Mouse (Mus musculus): Measurements from ENCODE around the gene Pxylp1.

The Pxylp1 gene

DNA sequence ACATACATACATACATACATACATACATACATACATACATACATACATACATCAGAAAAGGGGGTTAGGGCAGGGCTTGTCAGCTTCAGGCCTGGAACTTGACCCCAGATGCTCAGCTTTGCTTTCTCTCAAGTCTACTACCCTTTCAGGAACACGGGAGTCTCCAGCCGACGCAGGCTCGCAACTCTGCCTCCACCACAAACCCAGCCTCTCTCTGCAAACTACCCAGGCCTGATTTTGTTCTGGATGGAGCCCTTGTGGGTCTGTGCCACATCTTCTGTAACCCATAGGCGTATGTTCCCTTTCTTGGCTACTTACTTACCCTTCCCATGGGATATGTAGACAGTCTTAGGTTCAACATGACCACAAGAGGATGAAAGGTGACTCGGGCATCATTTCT lies 1.7 kb downstream of the Pxylp1 start:
- no peak for DNase-seq (ENCODE audit: low spot score)

DNA sequence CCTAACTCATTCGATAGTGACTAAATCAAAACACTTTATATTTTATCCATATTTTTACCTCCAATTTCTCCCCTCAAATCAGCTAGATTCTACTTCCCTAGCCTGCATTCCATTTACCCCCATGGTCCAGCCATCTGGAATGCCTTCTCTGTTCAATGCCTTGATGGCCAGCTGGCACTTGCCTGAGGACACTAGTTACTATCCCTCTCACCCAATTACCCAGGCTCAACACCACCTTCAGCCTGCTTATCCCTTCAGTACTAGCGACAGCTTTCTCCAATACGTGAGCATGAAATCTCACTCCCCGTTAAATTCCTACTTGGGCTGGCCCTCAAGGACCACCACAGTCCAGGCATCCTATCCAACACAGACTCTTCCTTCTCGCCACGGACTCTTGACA lies 2.2 kb downstream of the Pxylp1 start:
- no peak for DNase-seq (ENCODE audit: low spot score)

DNA sequence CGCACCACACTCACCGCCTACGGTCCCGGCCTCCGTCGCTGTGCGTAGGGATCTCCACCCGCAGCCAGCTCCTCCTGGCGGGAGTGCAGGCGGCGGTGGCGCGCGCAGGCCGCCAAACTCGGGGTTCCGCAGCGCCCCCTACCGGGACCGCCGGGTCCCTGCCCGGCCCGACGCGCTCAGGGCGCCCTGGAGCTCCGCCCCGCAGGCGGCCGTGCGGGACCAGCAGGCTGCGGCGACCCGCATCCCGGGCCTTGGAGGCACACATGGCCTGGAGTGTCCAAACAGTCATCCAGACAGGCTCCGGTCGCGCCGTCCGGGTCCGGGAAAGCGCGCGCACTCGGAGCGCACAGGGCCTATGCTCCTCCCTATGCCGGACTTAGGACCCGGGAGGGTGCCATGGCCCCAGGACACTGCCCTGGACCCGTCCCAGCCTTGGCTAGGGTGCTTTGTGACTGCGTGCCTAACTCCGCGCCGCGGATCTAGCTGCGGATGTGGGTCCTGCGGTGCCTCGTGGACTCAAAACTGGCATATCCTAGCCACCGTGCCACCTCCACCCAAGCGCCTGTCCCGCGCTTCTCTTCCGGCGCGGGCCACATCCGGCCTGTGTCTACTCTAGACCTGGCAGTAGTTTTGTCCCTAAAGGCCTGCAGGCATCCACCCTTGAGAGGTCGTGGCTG lies 3.0 kb downstream of the Pxylp1 start:
- peak; percentile 82 for DNase-seq (ENCODE audit: low spot score)

DNA sequence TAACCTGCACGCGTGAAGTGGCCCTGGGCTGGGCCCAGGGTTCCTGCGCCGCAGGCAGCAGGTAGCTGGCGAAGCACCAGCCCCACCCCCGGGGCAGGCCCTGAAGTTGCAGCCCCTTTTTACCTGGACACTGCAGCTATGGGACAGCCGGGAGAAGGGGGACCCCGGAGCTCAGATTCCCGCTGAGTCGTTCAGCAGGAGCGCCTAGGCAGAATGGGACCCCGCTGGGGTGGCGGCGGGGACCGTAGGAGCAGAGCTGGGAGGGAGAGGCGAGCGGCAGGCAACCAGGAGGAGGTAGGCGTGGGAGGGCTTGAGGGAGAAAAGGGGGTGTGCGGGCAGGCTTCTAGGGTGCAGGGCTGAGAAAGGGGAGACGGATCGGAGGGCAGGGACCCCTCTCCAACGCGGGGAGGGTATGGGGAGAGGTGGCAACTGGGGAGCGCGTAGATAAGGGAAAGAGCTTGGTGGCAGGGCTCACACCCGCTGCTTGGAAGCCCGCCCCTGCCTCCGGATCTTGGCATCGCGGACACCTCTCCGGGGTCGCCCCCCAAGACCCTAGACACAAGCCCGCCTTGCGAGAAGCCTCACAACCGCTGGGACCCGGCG lies 3.6 kb downstream of the Pxylp1 start:
- DNase-seq (ENCODE audit: low spot score), result no peak

DNA sequence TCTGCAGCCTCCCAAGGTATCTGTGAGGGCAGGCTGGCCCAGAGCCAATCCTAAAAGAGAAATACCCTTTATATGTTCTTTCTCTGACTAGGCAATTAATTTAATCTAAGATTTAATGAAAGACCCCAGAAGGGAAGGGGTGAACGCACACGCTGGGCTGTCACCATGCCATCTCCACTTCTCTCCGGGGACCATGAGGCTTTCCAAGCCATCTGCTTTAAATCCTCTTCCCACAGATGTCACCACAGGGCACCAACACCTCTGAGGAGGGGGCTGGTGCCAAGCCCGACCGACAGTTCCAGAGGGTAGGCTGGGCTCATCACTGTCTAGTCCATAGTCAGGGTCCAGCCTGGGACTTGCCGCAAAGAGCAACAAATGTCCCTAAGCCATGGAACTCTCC lies 4.5 kb downstream of the Pxylp1 start:
- DNase-seq (ENCODE audit: low spot score), result no peak

DNA sequence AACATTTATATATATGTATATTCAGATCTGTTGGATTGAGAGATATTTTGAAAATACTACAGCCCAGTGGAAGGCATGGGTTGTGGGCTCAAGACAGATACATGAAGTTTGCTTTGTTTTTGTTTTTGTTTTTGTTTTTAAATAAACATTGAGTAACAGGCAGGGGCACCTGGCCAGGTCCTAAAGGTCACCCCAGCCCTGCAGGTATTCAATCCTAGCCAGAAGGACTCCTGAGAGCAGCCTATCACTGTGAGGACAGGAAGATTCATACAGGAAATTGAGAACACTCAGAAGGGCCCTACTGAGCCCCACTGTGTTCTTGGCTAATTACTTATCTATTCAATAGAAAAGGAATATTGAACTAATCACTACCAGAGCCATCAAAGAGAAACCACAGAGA lies 5.0 kb downstream of the Pxylp1 start:
- no peak for DNase-seq (ENCODE audit: low spot score)

DNA sequence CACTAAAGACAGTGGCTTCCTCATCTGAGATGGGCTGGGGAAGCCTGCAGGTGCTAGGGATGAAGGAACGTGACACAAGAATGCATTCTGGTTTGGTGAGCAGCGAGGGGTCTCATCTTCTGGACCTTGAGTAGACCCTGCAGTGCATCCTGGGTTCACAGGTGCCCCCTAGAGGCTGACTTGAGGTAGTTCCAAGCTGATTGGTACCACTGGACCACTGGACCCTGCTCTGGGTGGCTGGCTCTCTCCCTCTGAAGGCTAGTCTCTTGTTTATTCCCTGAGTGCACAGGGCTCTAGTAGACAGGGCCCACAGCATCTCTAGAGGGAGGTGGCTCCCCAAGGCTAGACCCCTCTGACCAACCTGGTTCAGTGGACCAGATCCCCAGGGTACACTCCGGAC lies 6.7 kb downstream of the Pxylp1 start:
- no peak for DNase-seq (ENCODE audit: low spot score)

DNA sequence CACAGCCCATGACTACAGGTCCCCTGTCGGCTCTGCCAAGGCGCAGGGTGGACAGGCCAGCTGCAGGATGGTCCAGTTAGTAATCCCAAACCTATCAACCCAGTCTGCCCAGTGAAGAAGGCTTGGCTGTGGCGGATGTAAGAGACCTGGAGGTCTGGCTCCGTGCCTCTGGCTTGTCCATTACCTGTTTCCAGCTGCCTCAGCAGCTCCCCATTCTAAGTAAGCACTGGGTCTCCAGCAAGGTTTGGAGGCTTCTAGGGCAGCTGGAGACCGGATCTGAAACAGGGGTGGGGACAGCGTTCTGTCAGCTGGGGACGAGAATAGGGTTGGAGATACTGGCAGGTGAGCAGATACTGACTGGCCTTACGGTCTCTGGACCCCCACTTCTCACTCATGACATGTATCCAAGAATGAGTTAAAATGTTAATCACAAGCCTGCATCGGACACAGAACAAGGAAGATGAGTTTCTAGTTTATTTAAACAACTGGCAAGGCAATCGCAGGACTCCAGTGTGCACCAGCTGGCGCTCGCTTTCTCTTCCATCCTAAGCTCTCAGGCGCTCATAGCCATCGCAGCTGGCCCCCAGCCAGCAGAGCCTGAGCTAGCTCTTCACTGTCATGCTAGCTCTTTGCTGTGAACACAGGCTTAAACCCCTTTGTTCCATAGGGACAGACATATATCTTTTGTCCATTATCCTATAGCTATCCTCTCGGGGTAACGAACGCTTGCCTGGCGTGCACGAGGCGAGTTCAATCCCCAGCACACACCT lies 9.8 kb downstream of the Pxylp1 start:
- DNase-seq (ENCODE audit: low spot score), result no peak

DNA sequence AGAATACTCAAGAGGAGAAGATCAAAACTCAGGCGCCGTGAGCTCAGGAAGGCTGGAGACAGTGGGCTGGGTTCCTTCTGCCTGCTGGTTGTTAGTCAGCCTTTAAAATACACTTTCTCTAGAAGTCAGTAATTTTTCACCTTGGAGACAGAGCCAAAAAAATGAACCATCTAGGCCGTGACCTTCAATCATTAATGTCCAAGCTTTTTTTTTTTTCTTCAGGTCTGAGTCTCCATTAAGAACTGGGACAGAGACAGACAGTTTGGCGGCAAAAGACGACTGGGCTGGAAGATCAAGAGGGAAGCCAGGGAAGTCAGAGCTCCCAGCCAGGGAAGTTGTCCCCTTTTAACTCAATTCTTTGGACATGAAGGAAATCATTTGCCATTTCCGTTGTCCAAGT lies 10.6 kb downstream of the Pxylp1 start:
- no peak for DNase-seq (ENCODE audit: low spot score)

DNA sequence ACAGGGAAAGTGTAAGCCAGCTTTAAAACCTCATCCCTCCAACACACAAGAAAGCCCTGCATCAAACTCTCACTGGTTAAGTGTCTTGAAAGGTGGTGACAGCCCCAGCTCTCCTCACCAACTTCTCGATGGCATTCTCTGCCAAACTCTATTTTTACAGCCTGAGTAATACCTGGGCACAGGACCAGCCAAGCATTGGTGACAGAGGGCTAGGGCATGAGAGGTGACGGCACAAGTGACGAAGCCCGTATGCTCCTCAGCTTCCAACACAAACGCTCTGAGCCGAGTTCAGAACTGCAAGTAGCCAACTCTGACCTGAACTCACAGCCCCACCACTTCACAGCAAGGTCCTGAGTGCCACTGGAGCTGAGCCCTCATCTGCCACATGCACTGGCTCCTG lies 13.4 kb downstream of the Pxylp1 start:
- no peak for DNase-seq (ENCODE audit: low spot score)

DNA sequence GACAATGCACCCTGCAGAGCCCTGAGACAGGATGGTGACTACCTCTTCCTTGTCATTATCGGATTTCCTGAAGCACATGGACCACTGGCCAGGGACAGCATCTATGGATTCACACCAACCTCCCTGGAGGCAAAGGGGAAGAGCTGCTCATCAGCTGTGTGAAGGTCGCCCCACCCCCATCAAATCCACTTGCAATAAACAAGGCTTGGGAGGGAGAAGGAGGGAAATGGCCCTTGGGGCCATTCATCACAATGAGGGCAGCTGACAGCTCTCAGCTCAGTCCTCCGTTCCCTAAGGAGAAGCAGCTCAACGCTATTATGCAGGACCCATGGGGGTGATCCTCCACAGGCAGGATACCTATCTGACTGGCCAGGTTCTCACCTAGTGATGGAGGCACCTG lies 14.0 kb downstream of the Pxylp1 start:
- DNase-seq (ENCODE audit: low spot score), result no peak

DNA sequence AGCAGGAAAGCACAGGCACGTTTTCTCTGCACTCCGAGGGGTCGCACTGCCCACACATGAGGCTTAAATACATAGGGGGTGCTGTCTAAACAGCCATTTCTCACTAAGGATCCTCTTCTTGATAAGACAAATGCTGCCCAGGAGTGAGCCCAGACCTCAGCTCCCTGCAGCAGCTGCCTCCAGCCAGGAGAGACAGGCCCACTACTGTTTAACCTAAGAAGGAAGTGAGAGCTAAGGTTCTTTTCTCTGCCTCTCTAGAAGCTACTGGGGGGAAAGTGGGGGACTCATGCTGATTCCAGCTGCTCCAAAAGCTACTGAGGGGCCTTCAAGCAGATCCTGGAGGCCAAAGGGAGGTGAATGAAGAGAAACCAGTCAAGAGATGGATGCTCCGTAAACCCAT lies 16.8 kb downstream of the Pxylp1 start:
- no peak for DNase-seq (ENCODE audit: low spot score)

DNA sequence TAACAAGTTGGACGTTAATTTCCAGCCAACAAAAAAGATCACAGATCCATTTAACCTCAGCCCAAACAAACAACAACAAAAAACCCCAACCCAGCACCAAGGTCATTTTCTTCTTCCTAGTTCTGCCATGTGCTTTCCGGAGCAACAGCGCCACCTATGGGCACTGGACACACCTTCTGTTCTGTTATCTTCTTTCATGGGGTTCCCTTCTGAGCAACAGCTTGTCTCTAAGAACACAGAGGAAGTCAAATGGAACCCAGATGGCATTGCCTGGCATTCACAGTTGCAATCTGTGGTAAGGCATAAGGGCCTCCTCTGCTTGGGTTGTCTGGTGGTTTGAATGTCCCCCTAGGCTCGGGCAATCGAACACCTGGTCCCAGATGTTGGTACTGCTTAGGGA lies 19.4 kb downstream of the Pxylp1 start:
- DNase-seq (ENCODE audit: low spot score), result peak; percentile 89

DNA sequence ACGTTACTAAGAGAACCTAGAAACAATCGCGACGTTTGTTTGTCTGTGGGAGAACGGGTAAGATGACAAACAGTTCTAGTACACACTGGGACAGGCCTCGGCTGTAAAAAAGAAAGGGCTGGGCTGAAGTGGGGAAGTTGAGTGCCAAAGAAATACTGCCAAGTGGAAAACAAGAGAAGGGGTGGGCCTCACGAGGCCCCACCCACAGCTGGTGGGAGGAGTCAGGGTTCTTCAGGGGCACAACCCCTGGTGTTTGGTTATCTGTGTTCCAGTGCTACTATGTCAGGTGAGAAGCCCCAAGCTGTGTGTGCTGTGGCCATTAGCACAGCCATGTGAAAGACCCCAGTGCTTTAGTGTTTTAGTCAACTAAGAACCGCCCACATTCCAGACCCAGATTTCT lies 22.4 kb downstream of the Pxylp1 start:
- no peak for DNase-seq (ENCODE audit: low spot score)

DNA sequence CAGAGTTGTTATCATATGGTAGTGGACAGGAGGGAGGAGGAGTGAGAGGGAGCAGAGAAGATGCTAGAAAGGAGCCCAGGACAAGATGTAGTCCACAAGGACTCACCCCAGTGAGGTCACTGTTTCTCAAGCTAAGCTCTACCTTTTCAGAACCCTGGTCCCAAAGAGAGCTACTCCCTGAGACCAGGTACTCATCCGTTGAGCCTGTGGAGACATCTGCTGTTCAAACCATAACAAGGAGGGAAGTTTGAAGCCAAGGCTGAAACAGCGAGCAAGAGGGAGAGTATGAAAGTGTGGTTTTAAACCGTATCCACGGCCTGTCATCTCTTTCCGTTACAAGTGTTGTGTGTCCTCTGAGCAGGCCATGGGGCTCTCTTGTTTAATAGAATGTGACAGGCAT lies 22.9 kb downstream of the Pxylp1 start:
- no peak for DNase-seq (ENCODE audit: low spot score)

DNA sequence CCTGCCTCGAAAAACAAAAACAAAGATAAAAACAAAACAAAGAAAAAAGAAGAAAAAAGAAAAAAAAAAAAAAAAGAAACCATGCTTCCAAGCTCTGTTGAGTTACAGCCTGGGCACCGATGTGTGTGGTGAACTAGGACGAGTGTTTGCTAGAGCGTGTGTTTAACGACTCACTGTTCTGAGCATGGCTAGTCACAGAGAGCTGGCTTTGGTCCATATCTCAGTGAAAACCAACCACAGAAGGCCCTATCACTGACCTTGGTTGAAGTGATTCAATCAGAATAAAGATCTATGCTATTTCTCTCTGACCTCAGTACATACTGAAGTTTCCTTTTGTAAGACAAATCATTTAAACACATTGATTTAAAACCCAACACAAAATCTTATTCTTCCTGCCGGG lies 23.9 kb downstream of the Pxylp1 start:
- DNase-seq (ENCODE audit: low spot score), result no peak

DNA sequence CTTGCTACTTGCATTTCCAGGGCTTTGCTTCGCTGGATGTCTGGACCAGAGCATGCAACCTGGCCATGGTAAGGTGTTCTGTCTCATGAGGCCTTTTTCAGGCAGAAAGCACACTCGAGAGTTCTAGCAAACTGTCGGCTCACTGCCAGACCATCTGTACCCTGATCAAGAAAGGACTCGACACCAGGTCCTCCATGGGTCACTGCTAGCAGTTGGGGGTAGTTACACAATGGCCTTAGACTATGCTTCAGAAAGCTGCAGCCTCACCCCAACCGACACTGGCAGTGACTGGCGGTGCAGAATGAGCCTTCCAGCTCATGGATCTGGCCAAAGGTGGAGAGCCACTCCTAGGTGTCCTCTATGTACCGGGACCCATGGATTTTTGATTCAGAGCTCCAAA lies 25.3 kb downstream of the Pxylp1 start:
- no peak for DNase-seq (ENCODE audit: low spot score)

DNA sequence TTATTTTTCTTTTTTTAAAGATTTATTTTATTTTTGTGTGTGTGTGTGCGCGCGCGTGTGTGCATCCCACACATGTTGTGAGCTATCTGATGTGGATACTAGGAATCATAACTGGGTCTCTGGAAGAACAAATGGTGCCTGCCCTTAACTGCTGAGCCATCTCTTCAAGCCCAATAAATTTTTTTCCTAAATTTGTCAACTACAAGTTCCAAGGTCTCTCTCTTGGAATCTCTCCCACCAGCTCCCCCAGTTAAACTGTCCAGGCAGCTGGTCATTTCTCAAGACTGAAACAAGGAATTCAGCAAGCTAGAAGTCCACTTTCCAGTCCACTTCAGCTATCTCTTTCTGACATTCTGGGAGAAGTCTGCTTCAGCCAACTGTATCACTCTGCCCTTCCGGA lies 26.3 kb downstream of the Pxylp1 start:
- DNase-seq (ENCODE audit: low spot score), result no peak

DNA sequence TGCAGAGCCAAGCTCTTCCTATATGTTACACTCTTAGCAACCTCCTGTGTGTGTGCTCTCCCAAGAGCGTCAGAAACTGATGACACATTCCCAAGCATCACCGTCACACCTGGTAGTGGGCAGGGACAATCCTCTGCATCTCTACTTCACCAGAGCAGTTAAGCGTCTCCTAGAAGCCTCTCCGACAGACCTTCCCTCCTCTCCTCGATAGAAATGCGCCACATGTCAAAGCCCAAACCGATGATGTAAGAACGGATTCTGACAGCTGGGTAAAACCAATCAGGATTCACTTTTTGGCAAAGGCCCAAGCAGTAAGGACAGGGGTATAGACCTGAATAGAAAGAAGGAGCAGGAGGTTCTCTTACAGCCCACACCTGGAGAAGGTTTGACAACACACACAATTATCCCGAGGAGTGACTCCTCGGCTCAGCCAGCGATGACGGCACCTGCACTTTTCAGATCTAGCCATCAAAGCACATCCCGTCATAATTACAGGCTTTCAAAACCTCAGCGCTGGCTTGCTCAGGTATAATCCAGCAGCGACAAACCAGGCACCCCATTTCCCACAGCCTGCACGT lies 26.9 kb downstream of the Pxylp1 start:
- DNase-seq (ENCODE audit: low spot score), result no peak

DNA sequence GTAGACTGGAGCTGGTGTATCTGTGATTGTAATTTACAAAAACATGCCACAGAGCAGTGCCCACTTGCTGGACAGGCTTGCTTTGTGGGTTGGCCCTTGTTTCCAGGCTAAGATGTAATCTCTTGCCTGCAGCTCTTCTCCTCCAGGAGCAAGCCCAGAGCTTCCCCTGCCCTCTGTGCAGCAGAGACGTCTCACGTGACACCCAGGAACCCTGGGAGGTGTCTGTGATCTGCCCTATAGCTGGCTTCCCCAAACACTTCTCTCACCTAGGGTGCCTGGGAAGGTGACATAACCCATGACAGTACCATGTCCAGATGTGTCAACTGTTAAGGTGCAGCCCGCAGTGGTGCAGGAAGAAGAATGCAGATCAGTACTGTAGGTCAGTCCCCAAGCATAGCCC lies 28.9 kb downstream of the Pxylp1 start:
- no peak for DNase-seq (ENCODE audit: low spot score)

DNA sequence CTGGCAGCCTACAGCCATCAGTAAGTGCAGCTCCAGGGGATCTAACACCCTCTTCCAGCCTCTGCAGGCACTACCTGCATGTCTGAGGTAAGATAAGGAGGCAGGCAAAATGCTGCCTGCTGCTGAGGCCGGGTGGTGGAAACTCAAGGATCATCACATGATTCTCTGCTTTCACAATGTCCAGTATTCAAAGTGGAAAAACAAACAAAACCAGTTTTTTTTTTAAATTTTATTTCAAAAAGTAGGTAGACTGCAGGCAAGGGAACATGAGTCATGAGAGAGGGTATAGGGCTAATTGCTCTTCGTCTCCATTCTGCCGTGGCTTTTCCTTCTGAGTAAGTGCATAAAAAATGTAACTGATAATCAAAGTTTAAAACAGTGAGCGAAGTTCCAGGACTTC lies 29.6 kb downstream of the Pxylp1 start:
- no peak for DNase-seq (ENCODE audit: low spot score)

DNA sequence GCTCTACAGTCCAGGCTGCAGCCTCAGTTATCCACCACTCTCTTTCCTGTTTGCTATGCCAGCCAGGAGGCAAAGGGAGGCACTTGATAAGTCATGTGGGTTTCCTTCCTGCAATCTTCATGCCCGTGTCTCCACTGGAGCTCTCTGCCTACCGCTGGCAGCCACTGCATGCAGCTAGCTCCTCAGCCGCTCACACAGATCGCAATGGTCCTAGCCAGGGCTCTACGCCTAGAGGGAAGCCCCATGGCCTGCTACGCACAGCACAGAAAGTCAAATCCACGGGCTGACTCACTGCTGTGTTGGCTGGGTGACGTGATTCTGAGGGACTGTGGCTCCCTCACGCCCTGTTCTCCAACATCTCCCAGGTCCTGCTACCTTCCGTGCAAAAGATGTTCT lies 31.4 kb downstream of the Pxylp1 start:
- DNase-seq (ENCODE audit: low spot score), result no peak

DNA sequence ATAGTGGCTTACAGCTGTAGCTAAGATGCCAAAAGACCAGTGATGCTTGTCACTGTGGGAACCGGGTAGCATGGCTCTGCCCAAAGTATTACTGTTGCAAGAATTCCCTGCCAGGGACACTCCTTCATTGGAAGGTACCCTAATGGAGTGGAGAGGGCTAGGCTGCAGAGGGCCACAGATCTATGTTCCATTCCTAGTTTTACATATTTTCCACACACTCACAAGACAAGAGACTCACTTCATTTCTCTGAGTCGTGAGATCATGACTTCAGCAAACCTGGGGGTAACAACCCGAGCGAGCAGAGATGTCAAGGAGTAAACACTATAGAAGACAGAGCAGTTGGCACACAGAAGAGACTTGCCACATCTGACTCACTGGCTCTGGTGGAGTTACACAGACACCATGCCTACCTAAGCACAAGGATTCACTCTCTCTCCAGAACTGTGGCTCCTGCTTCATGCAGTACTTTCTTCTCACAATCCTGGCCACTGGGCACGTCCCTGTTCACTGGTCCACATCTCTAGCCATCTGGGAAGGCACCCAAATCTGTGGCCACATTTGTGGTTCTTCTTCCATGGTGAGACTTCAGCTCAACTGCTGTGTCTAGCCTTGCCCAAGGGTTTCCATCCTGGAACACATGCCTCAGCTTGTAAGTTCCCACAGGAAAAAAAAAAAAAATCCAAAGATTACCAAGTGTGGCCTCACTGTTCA lies 31.9 kb downstream of the Pxylp1 start:
- DNase-seq (ENCODE audit: low spot score), result no peak

Data from layer of hippocampus, adult 11-12 months (tissue).